Mouse (Mus musculus) layer of hippocampus, adult 2 months (tissue): Measurements from ENCODE around the gene Tnk1. TPM values are rescaled to one million over a fixed set of nuclear protein-coding genes. Genes with fewer than 3 reads are reported as not detected.
"Not testable (repeated sequence)": the region's sequence is repeated elsewhere in the genome, so short reads cannot be mapped to it uniquely, and the experiment has no call there.

ENCODE experiments used
- DNase-seq, 2 experiments: peaks; one replicate each; pipeline ENCODE4 v3.0.0; 2022; ENCODE audit warnings: low spot score in 2 of 2
- H3K27ac ChIP-seq: fragments of 200-600 bp; 2 replicates; pipeline ENCODE4 v1.8.1; 2022
- H3K4me3 ChIP-seq: fragments of 200-600 bp; 2 replicates; pipeline ENCODE4 v1.8.1; 2022; ENCODE audit warnings: mild to moderate bottlenecking
- CTCF ChIP-seq: fragments of 200-600 bp; conservative IDR thresholded peaks from 2 replicates; pipeline ENCODE4 v1.8.1; 2022; ENCODE audit warnings: antibody characterized with exemption, mild to moderate bottlenecking, moderate library complexity
- total RNA-seq, 2 experiments: library from RNA; stranded (reverse); gene quantifications; 2 replicates each; pipeline ENCODE4 v1.2.3; 2021

Gene Tnk1
- total RNA-seq, 2 experiments from 2014 or later = not detected

DNA sequence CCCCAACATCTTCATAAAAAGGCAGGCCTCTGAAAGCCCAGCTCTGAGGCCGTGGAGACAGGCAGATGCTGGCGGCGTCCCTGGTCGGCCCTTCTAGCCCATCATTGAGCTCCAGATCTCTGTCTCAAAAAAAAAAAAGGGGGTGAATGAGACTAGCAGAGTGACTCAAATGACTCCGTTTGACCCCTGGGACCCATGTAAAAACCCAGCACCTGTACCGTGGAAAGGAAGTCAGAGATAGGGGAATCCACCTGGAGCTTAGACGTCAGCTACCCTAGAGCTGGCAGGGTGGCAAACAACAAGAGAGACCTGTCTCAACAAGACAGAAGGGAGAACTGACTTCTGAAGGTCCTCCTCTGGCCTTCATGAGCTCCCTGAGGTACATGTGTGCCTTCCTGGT lies 13.3 kb upstream of the Tnk1 start:
- H3K4me3 ChIP-seq = no peak overlapping the region
- no peak overlapping the region for H3K27ac ChIP-seq
- no peak for TF ChIP-seq CTCF
- DNase-seq = no peak

GRCm38 (mm10) chr11:69870289-69871069 lies 11.9 kb upstream of the Tnk1 start:
- TF ChIP-seq CTCF = no peak
- Histone ChIP-seq H3K4me3 (no peak overlapping the region), H3K27ac (no peak overlapping the region)
- DNase-seq = no peak

GRCm38 (mm10) chr11:69867335-69867734 lies 8.8 kb upstream of the Tnk1 start:
- no peak for DNase-seq
- Histone ChIP-seq H3K27ac (no peak overlapping the region), H3K4me3 (no peak overlapping the region)
- TF ChIP-seq CTCF = no peak

- TF ChIP-seq CTCF = no peak
- DNase-seq = no peak
- H3K27ac ChIP-seq = no peak overlapping the region
- H3K4me3 ChIP-seq = no peak overlapping the region
Measured at GRCm38 (mm10) chr11:69865561-69865960, 7.0 kb upstream of the Tnk1 start.

GRCm38 (mm10) chr11:69864138-69864860 lies 5.8 kb upstream of the Tnk1 start:
- no peak for DNase-seq
- H3K27ac ChIP-seq = no peak overlapping the region
- no peak overlapping the region for H3K4me3 ChIP-seq
- TF ChIP-seq CTCF = no peak

DNA sequence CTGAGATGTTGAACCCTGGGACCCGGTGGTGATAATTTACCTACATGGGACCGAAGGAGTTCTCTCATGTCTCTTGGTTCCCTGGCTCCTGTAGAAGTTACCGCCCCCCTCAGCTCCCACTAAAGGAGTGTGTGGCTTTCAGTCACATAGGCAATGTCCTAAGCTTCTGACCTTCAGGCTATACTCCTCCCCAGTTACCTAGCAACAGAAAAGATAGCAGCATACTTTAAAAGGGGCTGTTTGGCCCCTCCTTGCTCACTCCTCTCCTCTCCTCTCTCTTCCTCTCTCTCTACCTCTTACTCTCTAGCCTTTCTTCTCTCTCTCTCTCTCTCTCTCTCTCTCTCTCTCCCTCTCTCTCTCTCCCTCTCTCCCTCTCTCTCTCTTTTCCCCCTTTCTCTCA lies 5.2 kb upstream of the Tnk1 start:
- H3K4me3 ChIP-seq, H3K27ac ChIP-seq, DNase-seq: not testable (repeated sequence)

DNA sequence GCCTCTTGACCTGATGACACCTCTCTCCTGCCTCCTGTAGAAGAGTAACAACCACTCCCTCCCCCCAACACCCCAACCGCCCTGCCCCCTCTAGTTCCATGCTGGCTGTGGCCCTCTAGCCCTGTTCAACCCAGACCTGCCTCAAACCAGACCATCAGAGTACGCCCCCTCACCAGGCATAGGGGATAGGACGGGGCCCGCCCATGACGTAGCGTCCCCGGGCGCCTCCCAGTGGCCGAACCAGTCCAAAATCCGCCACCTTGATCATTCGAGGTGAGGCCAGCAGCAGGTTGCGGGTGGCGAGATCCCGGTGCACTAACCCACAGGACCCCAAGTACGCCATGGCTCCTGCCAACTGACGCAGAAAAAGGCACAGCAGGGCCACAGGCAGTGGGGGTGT lies 3.2 kb downstream of the Tnk1 start:
- Histone ChIP-seq H3K27ac (no peak overlapping the region), H3K4me3 (no peak overlapping the region)
- TF ChIP-seq CTCF = peak; percentile 68
- DNase-seq = no peak

DNA sequence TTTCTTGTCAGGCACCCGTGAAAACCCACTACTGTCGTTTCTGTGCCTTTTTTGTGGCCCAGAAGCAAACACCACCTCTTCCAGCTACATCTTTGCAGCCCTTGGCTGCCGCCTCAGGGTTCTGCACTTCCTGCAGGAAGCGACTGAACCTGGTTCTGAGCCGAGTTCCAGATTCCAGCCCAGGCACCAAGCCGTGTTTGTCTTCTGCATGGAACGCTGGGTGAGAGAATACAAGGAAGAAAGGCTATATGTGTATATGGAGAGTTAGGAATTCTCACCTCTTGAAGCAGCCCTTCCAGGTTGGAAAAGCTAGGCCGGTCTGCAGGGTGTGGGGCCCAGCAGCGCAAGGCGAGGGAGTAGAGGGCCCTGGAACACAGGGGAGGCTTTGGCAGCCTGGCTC lies 3.9 kb downstream of the Tnk1 start:
- TF ChIP-seq CTCF = no peak

GRCm38 (mm10) chr11:69853994-69854393 lies 4.5 kb downstream of the Tnk1 start:
- Histone ChIP-seq H3K4me3 (no peak overlapping the region), H3K27ac (no peak overlapping the region)
- TF ChIP-seq CTCF = no peak
- no peak for DNase-seq

More for the DNA sequence above, 3.9 kb downstream of the Tnk1 start:
- Histone ChIP-seq H3K4me3 (no peak overlapping the region), H3K27ac (no peak overlapping the region)
- no peak for DNase-seq

- no peak for DNase-seq
- no peak overlapping the region for H3K4me3 ChIP-seq
- no peak overlapping the region for H3K27ac ChIP-seq
- no peak for TF ChIP-seq CTCF
Measured at GRCm38 (mm10) chr11:69850754-69851153, 7.8 kb downstream of the Tnk1 start.

DNA sequence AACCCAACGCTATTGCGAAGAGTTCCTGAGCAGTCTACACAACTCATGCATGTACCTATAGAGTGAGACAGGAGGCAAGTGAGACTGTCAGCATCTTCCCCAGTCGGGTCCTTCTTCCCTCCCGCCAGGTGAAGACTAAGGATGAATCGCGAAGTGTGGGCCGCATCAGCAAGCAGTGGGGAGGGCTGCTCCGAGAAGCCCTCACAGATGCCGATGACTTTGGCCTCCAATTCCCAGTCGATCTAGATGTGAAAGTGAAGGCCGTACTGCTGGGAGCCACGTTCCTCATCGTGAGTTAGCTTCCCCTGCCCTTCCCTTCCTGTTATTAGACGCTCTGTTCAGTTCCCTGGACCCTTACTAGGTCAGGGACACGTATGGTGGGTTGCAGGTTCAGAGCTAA lies 8.6 kb downstream of the Tnk1 start:
- Histone ChIP-seq H3K4me3 (no peak overlapping the region), H3K27ac (no peak overlapping the region)
- TF ChIP-seq CTCF = no peak
- DNase-seq = no peak

- DNase-seq = no peak
- no peak overlapping the region for H3K4me3 ChIP-seq
- H3K27ac ChIP-seq = no peak overlapping the region
- no peak for TF ChIP-seq CTCF
Measured at GRCm38 (mm10) chr11:69849128-69849527, 9.4 kb downstream of the Tnk1 start.

DNA sequence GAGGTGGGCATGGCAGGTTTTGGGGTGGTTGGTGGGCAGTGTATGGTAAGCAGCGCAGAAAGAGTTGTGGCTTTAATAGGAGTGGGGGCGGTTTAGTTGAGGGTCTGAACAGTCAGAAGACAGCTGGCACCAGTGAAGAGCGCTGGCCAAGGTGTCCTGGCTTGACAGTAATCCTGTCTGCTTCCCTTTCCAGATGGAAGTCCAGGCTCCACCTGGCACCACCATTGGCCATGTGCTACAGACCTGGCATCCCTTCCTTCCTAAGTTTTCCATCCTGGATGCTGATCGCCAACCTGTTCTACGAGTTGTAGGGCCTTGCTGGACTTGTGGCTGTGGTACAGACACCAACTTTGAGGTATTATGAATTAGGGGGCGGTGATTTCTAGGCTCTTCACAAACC lies 10.5 kb downstream of the Tnk1 start:
- H3K27ac ChIP-seq = no peak overlapping the region
- TF ChIP-seq CTCF = no peak
- no peak for DNase-seq
- no peak overlapping the region for H3K4me3 ChIP-seq
